ENCODE assay signal across 24 mouse cellular contexts in the genomic region with DNA sequence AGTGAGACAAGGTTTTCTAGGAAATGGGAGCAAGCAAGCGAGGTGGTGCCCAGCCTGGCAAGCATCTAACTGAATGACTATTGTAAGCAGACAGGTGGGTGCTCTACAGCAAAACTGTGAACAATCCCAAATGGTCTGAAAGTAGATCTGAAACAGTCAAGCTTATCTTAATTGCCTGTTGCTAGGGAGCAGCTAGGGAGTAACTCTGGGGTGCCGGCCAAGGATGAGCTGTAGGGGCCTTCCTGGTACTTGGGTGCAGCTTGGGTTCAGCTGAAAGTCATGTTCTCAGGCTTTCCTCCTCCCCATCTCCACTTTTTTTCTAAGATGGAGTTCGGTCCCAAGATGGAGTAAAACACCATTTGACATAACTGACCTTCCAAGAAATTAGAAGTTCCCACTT. TPM values are rescaled to one million over a fixed set of nuclear protein-coding genes. Genes with fewer than 3 reads are reported as not detected.
DNase-seq lines count a peak whose midpoint lies in the region; TF ChIP-seq lines count a peak whose summit lies in the region.
"Had no signal": no experiment of that assay in that cellular context is flagged by ENCODE, and none has a peak within 500 bp of the region (broad histone marks: within the 10 kb centered on the region; RNA-seq: fewer than 3 reads in every experiment).

No protein-coding gene starts in this region.

- H3K4me3 ChIP-seq in gastrocnemius, adult 2 months = no peak overlapping the region
- H3K4me3 ChIP-seq: embryonic facial prominence, embryonic 10.5 days; embryonic facial prominence, embryonic 13.5 days; erythroblast, embryonic 14.5 days; forebrain, embryonic 12.5 days; forebrain, embryonic 15.5 days; heart, embryonic 12.5 days; heart, embryonic 15.5 days; hindbrain, embryonic 10.5 days; hindbrain, embryonic 13.5 days; intestine, embryonic 15.5 days had no signal

- intact Hi-C loops in gastrocnemius, adult 2 months (cut with DNase I) = no loop called here

- no peak for TF ChIP-seq CTCF in gastrocnemius, adult 2 months (IDR thresholded peaks at IDR 0.05)

- DNase-seq in gastrocnemius, adult 2 months = peak; percentile 30
- no peak for DNase-seq in gastrocnemius, postnatal 4 days (ENCODE audit: low spot score in 2 of 2)
- peak; percentile 7 for DNase-seq in ovary, postnatal 36 days (ENCODE audit: low spot score)
- DNase-seq in ovary, postnatal 14 days (ENCODE audit: low spot score) = no peak
- DNase-seq in R1 (ENCODE audit: low read depth, low spot score) = peak; percentile 11
- DNase-seq in urinary bladder, postnatal 36 days (ENCODE audit: low spot score in 2 of 2) = peak; percentile 17 to 59
- no peak for DNase-seq in thymus, postnatal 36 days
- DNase-seq: adrenal gland, adult 2 months; B cell, adult 2 months; cerebellum, adult 11-12 months; cerebellum, adult 8-10 months; cerebellum, postnatal 10 days; cerebellum, postnatal 36 days; embryo, embryonic 11 days had no signal

- peak overlapping the region; percentile 58; the same call in 1 of the 2 replicates for H3K27ac ChIP-seq in gastrocnemius, adult 2 months
- H3K27ac ChIP-seq: embryonic facial prominence, embryonic 10.5 days; embryonic facial prominence, embryonic 13.5 days; forebrain, embryonic 12.5 days; forebrain, embryonic 15.5 days; heart, embryonic 15.5 days; hindbrain, embryonic 10.5 days; hindbrain, embryonic 13.5 days; intestine, embryonic 15.5 days had no signal

RNA-seq across cellular contexts. Expression of a gene that starts 38.5 kb away (rescaled TPM):
- total RNA-seq in gastrocnemius, adult 2 months (2021) = under 1 TPM; 0.14 to 0.18 TPM
- total RNA-seq in gastrocnemius, postnatal 4 days (2021) = 1 to 10 TPM; 5.7 to 6.1 TPM

Comparison
In these comparisons a context has a peak if more than half of its experiments do, and no peak if none do; other contexts are left out.
1. DNase-seq: peak in gastrocnemius, adult 2 months (single experiment), ovary, postnatal 36 days (single experiment), R1 (single experiment) and urinary bladder, postnatal 36 days (2 of 2); none in gastrocnemius, postnatal 4 days (0 of 2), ovary, postnatal 14 days (single experiment) and thymus, postnatal 36 days (0 of 2).
2. RNA of a gene that starts 38.5 kb away (total RNA-seq): 5.7 to 6.1 TPM in gastrocnemius, postnatal 4 days; 0.14 to 0.18 TPM in gastrocnemius, adult 2 months; every median in the first group is over 4 times any median in the second.